Mouse (Mus musculus) limb, embryonic 12.5 days (tissue): ENCODE data around the gene Sptssb. TPM values are rescaled to one million over a fixed set of nuclear protein-coding genes. Genes with fewer than 3 reads are reported as not detected.

Source experiments
- ATAC-seq: fragments of 200-750 bp; cut with Nextera tagmentation; 2 replicates; pipeline ENCODE4 v1.8.0; 2017; ENCODE audit warnings: low read depth, moderate TSS enrichment; ENCODE audit not compliant: insufficient number of reproducible peaks, insufficient read depth, low FRiP score, low TSS enrichment
- H3K27ac ChIP-seq: fragments of 300-500 bp; sonication (generic); 2 replicates; pipeline ENCODE4 v1.5.1; 2016; ENCODE audit warnings: mild to moderate bottlenecking, moderate library complexity
- H3K27me3 ChIP-seq: fragments of 300-500 bp; sonication (generic); 2 replicates; pipeline ENCODE4 v1.6.1; 2016; ENCODE audit warnings: mild to moderate bottlenecking, moderate library complexity
- H3K36me3 ChIP-seq: fragments of 300-500 bp; sonication (generic); 2 replicates; pipeline ENCODE4 v1.6.1; 2016; ENCODE audit warnings: mild to moderate bottlenecking, moderate library complexity
- H3K4me1 ChIP-seq: fragments of 300-500 bp; sonication (generic); replicated peaks from 2 replicates; pipeline ENCODE4 v1.6.1; 2016
- H3K4me2 ChIP-seq: fragments of 300-500 bp; sonication (generic); 2 replicates; pipeline ENCODE4 v1.6.1; 2016; ENCODE audit warnings: mild to moderate bottlenecking, moderate library complexity
- H3K4me3 ChIP-seq: fragments of 300-500 bp; sonication (generic); replicated peaks from 2 replicates; pipeline ENCODE4 v1.5.1; 2016; ENCODE audit warnings: mild to moderate bottlenecking
- H3K9ac ChIP-seq: fragments of 300-500 bp; sonication (generic); replicated peaks from 2 replicates; pipeline ENCODE4 v1.6.1; 2016; ENCODE audit warnings: mild to moderate bottlenecking, moderate library complexity
- H3K9me3 ChIP-seq: fragments of 300-500 bp; sonication (generic); 2 replicates; pipeline ENCODE4 v1.6.1; 2016; ENCODE audit warnings: mild to moderate bottlenecking, moderate library complexity
- WGBS: fragments of 180-500 bp; shearing (Covaris S2); methylation state at CpG from one replicate; pipeline ENCODE4 v1.1.7; 2016; 5-methylcytosine and 5-hydroxymethylcytosine counted together
- polyA plus RNA-seq: library from polyadenylated mRNA; unstranded; fragments of >200 nt; fragmentation: Nextera tagmentation; extraction: Ambion mirVana; gene quantifications from 2 replicates; pipeline ENCODE4 v1.2.1, GENCODE M21; 2016

The Sptssb gene
- polyA plus RNA-seq, 1 experiment from 2014 or later: not detected

- no peak overlapping the region for H3K4me2 ChIP-seq
- H3K4me3 ChIP-seq: no peak overlapping the region
- no peaks in the 10 kb centered on the region for H3K4me1 ChIP-seq
- no peaks in the 10 kb centered on the region for H3K36me3 ChIP-seq
- 91% methylated on average over 1 of the region's 1 CpGs for WGBS
- H3K27ac ChIP-seq: no peak overlapping the region
- H3K9ac ChIP-seq: no peak overlapping the region
- H3K9me3 ChIP-seq: no peaks in the 10 kb centered on the region
- ATAC-seq: no peak
- H3K27me3 ChIP-seq: no peaks in the 10 kb centered on the region
These were observed 35.2 kb downstream of the Sptssb start for GRCm38 (mm10) chr3:69824536-69824935.

- Histone ChIP-seq H3K36me3 (no peaks in the 10 kb centered on the region), H3K4me1 (no peaks in the 10 kb centered on the region), H3K4me3 (no peak overlapping the region), H3K27ac (no peak overlapping the region), H3K9ac (no peak overlapping the region), H3K9me3 (no peaks in the 10 kb centered on the region), H3K4me2 (no peak overlapping the region), H3K27me3 (no peaks in the 10 kb centered on the region)
- 86% methylated on average over 7 of the region's 7 CpGs for WGBS
- no peak for ATAC-seq
These were observed 39.1 kb downstream of the Sptssb start for GRCm38 (mm10) chr3:69820614-69821013.

- no peaks in the 10 kb centered on the region for H3K27me3 ChIP-seq
- H3K27ac ChIP-seq: no peak overlapping the region
- no peak for ATAC-seq
- no peaks in the 10 kb centered on the region for H3K36me3 ChIP-seq
- WGBS: 47% methylated on average over 3 of the region's 3 CpGs
- no peak overlapping the region for H3K9ac ChIP-seq
- H3K4me3 ChIP-seq: no peak overlapping the region
- H3K4me1 ChIP-seq: no peaks in the 10 kb centered on the region
- H3K4me2 ChIP-seq: no peak overlapping the region
- no peaks in the 10 kb centered on the region for H3K9me3 ChIP-seq
These were observed 39.9 kb downstream of the Sptssb start for GRCm38 (mm10) chr3:69819851-69820200.

- Histone ChIP-seq H3K36me3 (no peaks in the 10 kb centered on the region), H3K4me2 (no peak overlapping the region), H3K27me3 (no peaks in the 10 kb centered on the region), H3K9me3 (no peaks in the 10 kb centered on the region), H3K9ac (no peak overlapping the region), H3K4me3 (no peak overlapping the region), H3K4me1 (peaks cover 5% of the 10 kb centered on the region; the same call in 1 of the 2 replicates), H3K27ac (no peak overlapping the region)
- 71% methylated on average over 7 of the region's 7 CpGs for WGBS
- ATAC-seq: no peak
These were observed 40.4 kb downstream of the Sptssb start for GRCm38 (mm10) chr3:69819146-69819850.

- Histone ChIP-seq H3K4me2 (no peak overlapping the region), H3K4me1 (peaks cover 7% of the 10 kb centered on the region; the same call in 1 of the 2 replicates), H3K36me3 (no peaks in the 10 kb centered on the region), H3K4me3 (no peak overlapping the region), H3K27ac (no peak overlapping the region), H3K9me3 (no peaks in the 10 kb centered on the region), H3K9ac (no peak overlapping the region), H3K27me3 (no peaks in the 10 kb centered on the region)
- ATAC-seq: no peak
- 74% methylated on average over 5 of the region's 5 CpGs for WGBS
These were observed 41.3 kb downstream of the Sptssb start for GRCm38 (mm10) chr3:69818466-69818865.

- no peak for ATAC-seq
- Histone ChIP-seq H3K4me3 (no peak overlapping the region), H3K4me2 (no peak overlapping the region), H3K9ac (no peak overlapping the region), H3K9me3 (no peaks in the 10 kb centered on the region), H3K4me1 (peaks cover 7% of the 10 kb centered on the region; the same call in 1 of the 2 replicates), H3K27ac (no peak overlapping the region), H3K27me3 (no peaks in the 10 kb centered on the region), H3K36me3 (no peaks in the 10 kb centered on the region)
- 66% methylated on average over 2 of the region's 2 CpGs for WGBS
These were observed 43.2 kb downstream of the Sptssb start for GRCm38 (mm10) chr3:69816547-69816946.

- Histone ChIP-seq H3K4me2 (no peak overlapping the region), H3K4me3 (no peak overlapping the region), H3K9me3 (no peaks in the 10 kb centered on the region), H3K36me3 (no peaks in the 10 kb centered on the region), H3K27ac (no peak overlapping the region), H3K27me3 (no peaks in the 10 kb centered on the region), H3K9ac (no peak overlapping the region), H3K4me1 (peaks cover 7% of the 10 kb centered on the region; the same call in 1 of the 2 replicates)
- no peak for ATAC-seq
- WGBS: 47% methylated on average over 11 of the region's 11 CpGs
These were observed 46.6 kb downstream of the Sptssb start for GRCm38 (mm10) chr3:69813005-69813695.

GRCm38 (mm10) chr3:69812442-69812841 is 47.3 kb downstream of the Sptssb start:
- Histone ChIP-seq H3K4me3 (no peak overlapping the region), H3K9ac (no peak overlapping the region), H3K4me1 (peaks cover 7% of the 10 kb centered on the region; the same call in 1 of the 2 replicates), H3K4me2 (no peak overlapping the region), H3K36me3 (no peaks in the 10 kb centered on the region), H3K27ac (no peak overlapping the region), H3K9me3 (no peaks in the 10 kb centered on the region), H3K27me3 (no peaks in the 10 kb centered on the region)
- WGBS: 58% methylated on average over 2 of the region's 2 CpGs
- ATAC-seq: no peak

- no peaks in the 10 kb centered on the region for H3K36me3 ChIP-seq
- no peaks in the 10 kb centered on the region for H3K4me1 ChIP-seq
- no peaks in the 10 kb centered on the region for H3K9me3 ChIP-seq
- WGBS: 76% methylated on average over 7 of the region's 7 CpGs
- ATAC-seq: no peak
- H3K9ac ChIP-seq: no peak overlapping the region
- H3K4me3 ChIP-seq: no peak overlapping the region
- H3K27me3 ChIP-seq: no peaks in the 10 kb centered on the region
- no peak overlapping the region for H3K4me2 ChIP-seq
- H3K27ac ChIP-seq: no peak overlapping the region
These were observed 51.3 kb downstream of the Sptssb start for GRCm38 (mm10) chr3:69808479-69808878.

GRCm38 (mm10) chr3:69803137-69803536 is 56.6 kb downstream of the Sptssb start:
- ATAC-seq: no peak
- WGBS: 74% methylated on average over 1 of the region's 1 CpGs
- no peaks in the 10 kb centered on the region for H3K9me3 ChIP-seq
- no peaks in the 10 kb centered on the region for H3K36me3 ChIP-seq
- no peak overlapping the region for H3K4me3 ChIP-seq
- H3K4me2 ChIP-seq: no peak overlapping the region
- H3K27ac ChIP-seq: no peak overlapping the region
- H3K4me1 ChIP-seq: no peaks in the 10 kb centered on the region
- no peaks in the 10 kb centered on the region for H3K27me3 ChIP-seq
- no peak overlapping the region for H3K9ac ChIP-seq

- no peak overlapping the region for H3K9ac ChIP-seq
- no peaks in the 10 kb centered on the region for H3K27me3 ChIP-seq
- no peak overlapping the region for H3K4me3 ChIP-seq
- no peaks in the 10 kb centered on the region for H3K9me3 ChIP-seq
- no peak for ATAC-seq
- H3K27ac ChIP-seq: no peak overlapping the region
- H3K36me3 ChIP-seq: no peaks in the 10 kb centered on the region
- H3K4me2 ChIP-seq: no peak overlapping the region
- WGBS: 50% methylated on average over 7 of the region's 7 CpGs
- H3K4me1 ChIP-seq: no peaks in the 10 kb centered on the region
These were observed 58.8 kb downstream of the Sptssb start for GRCm38 (mm10) chr3:69800829-69801384.
